Mouse (Mus musculus) B cell, adult 2 months (primary cell): ENCODE data around the gene Aff3.

Source experiments
- DNase-seq, 2 experiments: peaks; one replicate each; pipeline ENCODE4 v3.0.0; 2022

Aff3 gene

DNA sequence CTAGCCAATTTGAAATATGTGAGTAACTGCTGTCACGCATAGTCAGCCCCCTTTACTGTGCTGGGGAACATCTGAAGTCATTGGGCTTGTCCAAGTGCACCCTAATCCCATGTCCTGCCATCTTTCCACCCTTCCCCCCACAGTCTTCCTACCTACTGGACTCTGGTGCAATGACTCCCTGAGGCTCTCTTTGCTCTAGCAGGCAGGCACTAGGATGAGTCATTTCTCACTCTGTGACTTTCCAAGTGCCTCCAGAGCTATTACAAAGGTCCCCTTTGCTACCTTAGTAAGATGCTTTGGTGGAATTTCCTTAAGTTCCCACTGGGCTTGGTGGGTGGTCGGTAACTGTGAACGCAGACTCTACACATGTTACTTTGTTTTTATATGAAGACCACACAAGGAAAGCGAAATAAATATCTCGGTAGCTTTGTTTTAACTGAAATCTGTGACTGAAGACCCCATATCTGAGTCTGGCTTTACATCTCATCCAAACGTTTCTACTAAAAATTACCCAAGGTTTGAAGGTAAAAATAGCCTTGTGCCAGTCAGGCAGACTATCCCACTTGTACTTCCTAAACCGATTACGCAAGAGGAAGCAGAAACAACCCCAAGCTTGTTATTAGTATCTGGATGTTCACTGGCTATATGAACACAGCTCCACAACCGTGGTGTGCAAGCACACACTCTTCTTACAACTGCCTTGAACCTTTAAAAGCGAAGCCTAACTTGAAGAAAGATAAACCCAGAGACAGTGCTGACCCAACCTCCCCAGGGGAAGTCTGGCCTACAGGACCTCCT is 405.0 kb downstream of the Aff3 start:
- no peak for DNase-seq

DNA sequence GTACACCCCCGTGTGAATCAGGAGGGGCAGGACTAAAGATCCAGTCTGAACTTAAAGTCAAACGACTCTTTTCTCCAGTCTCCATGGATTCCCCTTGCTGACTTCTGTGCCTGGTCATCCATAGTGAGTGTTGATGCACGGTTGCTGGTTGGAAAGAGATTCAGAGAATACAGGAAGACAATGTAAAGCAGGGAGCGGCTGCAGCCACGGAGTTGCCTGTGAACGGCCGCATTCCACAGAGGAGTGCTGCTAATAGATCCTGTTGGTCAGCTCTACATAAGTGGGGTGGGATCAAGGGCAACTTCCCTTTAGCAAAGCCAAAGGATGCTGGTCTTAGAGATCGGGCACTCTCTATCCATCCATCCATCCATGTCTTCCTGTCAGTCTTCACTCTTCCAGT is 410.3 kb downstream of the Aff3 start:
- no peak for DNase-seq

DNA sequence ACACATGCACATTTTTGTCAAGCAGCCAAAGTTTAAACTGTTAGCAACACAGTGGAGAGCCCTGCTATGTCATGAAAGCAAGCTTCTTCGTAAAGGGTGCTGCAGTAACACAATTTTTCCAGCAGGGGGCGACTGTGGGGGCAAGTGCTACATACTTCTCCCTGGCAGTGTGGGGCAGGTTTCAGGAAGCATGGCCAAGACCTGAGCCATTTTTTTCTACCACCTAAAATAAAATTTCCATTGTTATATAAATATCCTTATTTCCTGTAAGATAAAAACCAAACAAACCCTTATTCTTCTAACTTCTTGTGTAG is 412.0 kb downstream of the Aff3 start:
- DNase-seq, result peak; percentile 74 to 76

DNA sequence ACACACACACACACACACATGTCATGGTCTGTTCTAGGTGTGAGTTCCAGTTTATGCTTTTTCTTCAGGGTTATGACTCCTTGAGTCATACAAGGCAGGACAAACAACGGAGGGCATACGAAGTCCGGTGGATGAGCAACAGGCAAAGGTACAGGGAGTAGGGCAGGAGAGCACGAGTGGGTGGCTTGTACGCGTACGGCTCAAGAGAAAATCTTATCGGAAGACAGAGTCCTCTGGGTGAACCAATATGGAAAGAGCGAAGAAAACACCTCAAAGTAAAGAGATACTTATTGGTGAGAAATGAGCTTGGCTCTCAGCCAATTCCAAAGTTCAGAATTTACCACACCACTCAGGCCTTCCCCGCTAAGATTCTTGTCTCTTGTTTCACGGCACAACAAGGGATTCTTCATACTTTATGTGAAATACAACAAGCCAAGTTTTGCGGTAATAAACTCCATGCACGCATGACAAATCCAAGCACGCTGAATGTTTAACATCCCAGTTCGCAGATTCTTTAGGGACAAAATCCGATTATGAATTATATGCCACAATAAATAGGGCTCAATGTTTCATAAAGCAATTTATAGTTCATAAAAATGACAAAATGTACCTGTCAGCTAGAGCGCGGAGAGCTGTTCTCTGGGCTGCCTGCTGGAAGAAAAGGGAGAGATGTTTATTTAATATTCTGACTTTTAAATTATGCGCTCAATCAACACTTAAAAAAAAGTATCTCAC is 412.6 kb downstream of the Aff3 start:
- no peak for DNase-seq

DNA sequence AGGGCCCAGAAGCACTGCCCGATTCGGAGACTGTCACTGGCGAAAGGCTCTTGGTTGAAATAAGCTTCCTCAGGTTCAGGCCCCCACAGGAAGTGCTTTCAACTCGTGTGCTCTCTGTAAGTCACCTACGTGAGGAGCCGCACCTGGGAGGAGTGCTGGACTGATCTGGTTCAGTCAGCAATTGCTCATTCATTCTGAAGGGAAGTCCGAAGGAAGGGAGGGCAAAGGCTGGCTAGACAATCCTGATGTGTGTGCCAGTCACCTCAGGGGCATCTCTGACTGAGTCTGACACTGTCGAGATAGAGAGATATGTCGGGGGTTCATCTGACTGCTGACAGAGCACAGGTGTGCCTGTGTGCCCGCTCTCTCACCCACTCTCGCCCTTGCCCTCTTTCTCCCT is 413.3 kb downstream of the Aff3 start:
- no peak for DNase-seq

DNA sequence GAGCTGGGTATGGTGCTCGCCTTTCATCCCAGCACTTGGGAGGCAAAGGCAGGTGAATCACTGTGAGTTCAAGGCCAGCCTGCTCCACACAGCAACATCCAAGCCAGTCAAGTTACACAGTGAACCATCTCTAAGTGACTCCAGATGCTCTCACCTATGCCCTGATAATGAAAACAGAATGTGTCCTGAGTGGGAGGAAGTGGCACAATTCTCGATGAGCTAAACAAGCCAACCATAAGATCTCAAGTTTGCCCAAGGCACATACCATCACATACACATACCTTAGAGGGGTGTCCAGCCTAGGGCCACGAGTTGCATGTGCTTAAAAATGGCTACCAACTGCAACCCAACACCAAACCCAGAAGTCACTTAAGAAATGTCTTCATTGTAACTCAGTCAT is 414.5 kb downstream of the Aff3 start:
- no peak for DNase-seq

DNA sequence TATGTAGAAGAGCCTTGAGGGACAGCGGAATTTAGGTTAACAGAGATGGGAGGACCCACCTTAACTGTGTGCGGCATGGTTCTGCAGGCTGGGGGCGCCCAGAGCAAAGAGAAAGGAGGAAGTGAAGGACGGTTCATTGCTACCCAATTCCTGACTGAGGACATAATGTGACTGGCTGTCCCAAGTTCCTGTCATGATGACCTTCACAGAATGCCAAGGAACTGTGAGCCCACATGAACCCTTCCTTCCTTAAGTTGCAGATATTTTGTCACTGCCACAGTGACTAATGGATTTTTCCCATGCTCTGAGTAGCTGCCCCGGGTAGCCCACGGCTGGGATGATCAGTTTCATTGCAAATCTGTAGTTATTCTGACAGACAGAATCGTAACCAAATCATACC is 415.2 kb downstream of the Aff3 start:
- no peak for DNase-seq

DNA sequence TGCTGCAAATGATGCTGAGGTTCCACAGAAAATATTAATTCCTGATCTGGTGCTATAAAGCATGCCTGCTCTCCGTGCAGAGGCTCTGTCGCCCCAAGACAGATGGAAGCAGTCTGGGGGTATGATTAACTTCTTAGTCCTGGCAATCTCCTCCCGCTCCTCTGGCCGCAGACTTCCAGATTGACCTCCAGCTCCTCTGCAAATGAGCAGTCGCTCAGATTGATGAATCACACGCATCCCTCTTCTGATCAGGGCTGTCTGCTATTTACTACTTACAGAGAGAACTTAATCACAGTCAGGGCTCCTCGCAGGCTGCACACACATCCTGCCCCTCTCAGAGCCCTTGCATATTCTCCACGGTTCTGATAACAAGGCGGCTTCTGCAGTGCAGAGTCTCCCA is 416.7 kb downstream of the Aff3 start:
- DNase-seq, result no peak

DNA sequence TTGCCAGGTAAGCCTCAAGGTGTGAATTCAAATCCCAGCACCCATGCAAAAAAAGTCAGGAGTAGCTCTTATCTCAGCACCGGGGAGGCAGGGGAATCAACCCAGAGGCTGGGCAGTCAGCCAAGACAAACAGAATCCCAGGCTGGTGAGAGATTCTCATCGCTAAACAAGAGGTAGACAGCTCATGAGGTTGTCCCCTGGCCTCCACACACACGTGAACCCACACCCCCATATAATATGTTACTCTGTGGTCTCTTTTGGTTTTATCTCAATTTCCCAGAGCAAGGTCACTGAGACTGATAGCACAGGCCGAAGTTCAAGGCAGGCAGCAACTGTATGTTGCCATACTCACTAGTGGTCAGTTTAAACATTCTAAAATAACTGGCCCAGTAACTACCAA is 422.2 kb downstream of the Aff3 start:
- DNase-seq, result no peak

DNA sequence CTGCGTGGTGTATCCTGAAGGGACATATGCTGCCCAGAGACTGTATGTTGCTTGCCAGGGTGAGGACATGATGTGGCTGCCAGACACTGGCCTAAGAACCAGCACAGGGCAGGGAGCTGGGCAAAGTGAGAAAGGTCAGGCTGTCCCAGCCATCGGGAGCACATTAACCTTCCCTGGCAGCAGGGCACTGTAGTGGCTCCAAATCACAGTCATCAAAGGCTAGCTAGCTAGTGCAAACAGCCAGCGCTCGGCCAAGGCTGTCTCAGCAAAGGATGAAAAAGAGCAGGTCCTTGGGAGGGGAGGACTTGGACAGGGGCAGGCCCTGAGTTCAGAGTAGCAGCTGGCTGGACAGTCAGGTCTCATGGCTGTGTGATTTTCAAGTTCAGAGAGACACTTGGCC is 423.0 kb downstream of the Aff3 start:
- DNase-seq, result no peak

DNA sequence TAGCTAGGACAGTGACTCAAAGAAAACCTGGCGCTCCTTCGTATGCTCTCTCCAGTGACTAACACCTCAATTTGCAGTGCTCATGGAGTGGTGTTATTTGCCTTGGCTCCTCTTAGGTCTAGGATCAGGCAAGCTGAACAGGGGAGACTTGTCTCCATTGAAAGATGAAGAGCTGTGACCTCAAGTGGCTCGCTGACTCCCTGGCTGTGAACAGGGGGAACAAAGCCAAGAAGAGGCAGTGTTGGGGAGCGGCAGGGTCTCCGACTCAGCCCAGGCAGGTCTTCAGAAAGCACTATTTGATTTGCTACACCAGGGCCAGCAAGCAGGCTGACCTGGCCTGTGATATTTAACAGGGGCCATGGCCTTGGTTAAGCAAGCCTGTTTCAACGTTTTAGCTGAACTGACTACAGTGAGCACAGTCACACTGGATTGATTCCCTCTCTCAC is 423.5 kb downstream of the Aff3 start:
- no peak for DNase-seq

DNA sequence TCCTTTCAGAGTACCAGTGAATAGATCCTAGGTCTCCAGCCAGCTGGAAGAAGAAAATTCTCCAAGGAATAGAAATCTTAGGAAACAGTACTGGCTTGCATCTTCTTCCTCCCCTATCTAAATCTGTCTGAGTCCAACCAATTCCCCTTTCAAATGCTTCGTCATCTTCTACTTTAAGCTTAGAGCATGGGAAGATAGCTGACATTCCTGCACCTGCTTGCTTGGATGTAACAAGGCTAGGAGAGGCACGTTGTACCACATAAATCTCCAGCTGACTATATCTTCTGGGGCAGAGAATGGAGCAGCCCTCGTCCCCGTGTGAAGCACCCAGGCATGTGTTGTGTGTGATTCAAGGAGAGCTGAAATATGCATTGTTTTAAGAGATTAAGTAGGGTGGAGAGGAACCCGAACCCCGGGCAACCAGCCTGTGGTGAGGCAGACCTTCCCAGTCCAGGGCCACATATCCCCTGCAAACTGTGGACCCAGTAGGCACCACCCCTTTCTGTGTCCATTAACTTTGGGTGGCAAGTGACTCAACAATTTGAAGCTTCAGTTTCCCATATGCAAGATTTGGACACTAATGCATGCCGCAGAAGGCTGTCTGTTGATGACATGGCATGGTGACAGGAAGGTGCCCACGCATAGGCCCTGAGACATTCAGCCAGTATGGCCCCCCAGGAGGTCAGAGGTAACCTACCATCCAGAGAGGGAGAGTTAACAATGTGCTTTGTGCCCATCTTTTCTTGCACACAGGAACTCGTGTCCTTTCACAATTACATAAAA is 424.1 kb downstream of the Aff3 start:
- no peak for DNase-seq

DNA sequence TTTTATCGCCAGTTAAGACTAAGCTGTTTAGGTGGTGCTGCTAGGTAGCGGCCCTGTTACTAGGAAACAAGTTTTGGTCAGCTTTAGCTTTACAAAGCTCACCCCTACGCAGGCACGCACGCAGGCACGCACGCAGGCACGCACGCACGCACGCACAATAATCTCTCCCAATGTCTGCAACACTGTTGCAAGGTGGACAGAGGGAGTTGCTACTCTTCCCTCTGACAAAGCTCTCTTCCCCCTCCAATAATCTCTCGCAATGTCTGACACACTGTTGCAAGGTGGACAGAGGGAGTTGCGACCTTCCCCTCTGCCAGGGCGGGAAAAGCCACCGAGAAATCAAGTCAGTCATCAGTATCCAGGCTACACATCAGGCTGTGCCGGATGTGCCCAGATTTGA is 425.2 kb downstream of the Aff3 start:
- DNase-seq, result no peak

DNA sequence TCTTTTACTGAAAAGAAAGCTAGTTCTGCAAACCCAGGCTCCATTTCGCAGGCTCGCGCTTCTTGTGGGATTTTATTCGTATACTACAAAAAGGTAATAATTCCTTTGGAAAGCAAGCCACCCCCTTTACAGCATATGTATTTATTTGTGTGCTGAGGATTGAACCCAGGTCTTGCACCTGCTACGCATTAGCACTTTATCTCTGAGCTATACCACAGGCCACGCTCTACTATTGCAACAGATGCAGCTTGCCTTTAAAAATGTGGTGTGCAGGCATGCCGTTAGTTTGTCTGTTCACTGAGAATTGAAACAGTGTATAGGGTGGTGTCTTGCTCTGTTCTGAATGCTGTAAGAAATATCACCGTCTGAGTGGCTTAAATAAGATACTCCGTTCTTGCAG is 426.9 kb downstream of the Aff3 start:
- DNase-seq, result no peak

DNA sequence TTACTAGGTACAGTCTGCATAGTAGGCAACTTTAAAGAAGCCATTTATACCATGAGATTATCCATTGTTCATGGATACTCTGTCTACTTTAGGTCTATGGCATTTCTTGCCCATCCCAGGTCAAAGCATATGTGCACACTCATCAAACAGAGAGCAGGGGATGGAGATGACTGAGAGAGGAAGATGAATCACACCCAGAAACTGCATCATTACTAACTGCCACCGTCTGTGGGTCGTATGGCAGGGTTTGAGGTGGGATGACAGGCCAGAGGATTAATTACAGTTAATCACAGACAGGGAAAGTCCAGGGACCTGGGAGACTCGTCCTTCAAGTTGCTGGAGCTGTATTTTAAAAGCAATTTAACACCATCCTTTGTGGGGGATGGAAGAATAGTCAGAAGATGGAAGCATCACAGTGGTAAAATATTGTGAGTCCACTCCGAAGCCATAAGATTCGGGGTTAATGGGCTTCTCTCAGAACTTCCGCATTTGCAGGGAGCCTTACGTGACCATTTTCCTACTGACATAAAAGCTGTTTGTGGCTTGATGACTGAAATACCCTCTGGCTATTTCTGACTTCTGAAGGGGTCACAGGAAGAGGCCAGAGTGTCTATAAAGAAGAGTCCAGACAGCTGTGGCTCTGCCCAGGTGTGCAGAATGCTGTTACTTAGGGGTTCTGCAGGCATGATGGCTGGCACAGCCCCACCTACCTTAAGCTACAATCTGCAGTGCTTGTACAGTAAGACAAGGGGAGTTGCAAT is 427.5 kb downstream of the Aff3 start:
- no peak for DNase-seq

DNA sequence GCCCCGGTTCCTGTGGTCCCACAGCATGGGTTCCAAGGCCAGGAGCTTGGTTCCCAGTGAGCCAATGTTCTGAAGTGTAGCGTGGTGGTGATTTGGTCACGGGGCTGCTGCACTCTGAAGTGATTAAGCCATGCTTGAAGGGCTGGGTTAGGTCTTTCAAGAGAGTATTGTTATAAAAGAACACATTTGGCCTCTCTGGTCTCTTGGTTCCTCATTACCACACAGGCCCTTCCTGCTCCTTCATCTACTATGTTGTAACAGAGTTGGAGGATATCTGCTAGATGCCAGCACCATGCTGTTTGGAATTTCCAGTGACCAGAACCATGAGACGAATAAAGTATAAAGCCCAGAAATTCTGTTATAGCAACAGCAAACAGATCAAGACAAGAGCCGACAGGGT is 431.6 kb downstream of the Aff3 start:
- no peak for DNase-seq

DNA sequence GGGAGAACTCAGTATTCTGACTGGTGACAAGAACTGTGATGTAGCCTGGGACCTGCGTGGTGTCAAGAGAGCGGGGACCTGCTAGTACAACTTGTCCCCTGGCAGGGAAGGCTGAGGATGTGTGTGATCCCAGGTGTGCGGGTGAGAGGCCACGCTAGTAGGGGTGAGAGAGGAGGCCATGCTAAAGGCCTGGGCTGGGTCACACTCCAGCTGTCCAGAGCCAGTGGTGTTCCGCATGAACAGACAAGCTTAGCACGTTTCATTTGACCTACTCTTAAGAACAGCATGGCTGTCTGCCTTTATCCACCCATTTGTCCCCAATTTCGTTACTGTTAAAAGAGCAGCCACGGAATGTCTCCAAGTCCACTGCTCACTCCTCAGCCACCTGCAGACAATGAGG is 434.7 kb downstream of the Aff3 start:
- no peak for DNase-seq

DNA sequence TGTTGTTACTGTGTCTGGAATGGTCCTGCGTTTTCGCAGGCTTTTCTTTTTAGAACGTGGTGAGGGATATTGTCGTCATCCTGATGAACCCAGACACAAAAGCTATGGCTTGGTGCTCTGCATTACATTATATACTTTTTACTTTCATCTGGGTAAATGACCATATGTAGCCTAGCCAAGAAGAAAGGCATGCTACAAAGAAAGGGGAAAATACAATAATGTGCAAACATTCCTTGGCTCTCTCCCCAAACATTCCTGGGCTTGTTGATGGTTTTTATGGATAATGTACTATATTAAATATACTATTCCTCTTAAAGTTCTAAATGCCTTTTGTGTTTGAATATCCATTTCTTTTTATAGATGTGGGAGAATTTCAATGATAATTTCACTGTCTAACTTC is 435.9 kb downstream of the Aff3 start:
- DNase-seq, result no peak

DNA sequence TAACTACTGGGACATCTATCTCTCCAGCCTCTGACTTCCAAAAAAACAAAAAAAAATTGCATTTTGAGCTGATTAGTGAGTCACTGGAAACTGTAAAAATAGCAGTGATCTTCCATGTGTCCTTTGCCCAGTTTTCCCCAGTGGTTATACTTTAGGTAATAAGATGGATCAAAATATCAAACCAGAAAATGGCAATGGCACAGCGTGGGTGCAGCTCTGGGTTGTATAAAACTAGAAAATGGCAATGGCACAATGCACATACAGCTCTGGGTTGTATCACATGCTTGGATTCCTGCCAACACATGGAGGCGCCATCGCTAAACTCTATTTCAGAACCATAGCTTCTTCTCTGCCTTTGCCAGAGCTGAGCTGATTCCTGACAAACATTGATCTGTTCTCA is 439.6 kb downstream of the Aff3 start:
- no peak for DNase-seq

DNA sequence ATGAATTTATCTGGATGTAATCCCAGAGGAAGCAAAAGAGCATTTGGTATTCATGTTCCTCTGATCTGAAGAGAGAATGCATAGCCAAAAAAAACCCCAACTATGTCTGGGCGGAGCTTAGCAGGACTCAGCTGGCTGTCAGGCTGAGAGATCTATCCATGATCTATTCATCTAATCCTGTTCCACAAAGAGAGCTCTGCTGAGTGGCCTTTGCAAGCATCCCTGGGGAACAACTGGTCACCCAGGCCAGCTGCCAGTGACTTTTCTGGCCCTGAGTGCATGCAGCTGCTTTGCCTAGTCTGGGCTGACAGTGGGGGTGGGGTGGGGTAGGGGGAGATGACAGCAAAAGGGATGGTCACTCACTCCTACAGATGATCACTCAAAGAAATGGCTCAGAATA is 442.6 kb downstream of the Aff3 start:
- no peak for DNase-seq

DNA sequence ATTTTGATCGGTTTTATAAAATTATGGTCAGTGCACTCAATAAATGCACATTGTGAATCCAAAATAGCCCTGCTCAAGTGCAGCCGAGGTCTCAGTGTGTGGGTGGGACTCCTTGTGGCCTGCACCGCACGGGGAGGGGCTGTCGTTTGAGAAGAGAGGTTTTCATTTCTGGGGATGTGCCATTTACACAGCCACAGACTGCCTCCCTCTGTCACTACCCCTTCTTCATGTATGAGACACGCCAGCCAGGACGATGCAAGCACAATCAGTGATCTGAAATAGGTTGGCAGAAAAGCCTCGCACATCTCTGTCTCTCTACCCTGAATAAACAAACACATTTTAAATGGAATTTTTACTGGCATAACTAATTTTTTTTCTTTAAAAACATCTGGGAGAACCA is 443.3 kb downstream of the Aff3 start:
- DNase-seq, result no peak

DNA sequence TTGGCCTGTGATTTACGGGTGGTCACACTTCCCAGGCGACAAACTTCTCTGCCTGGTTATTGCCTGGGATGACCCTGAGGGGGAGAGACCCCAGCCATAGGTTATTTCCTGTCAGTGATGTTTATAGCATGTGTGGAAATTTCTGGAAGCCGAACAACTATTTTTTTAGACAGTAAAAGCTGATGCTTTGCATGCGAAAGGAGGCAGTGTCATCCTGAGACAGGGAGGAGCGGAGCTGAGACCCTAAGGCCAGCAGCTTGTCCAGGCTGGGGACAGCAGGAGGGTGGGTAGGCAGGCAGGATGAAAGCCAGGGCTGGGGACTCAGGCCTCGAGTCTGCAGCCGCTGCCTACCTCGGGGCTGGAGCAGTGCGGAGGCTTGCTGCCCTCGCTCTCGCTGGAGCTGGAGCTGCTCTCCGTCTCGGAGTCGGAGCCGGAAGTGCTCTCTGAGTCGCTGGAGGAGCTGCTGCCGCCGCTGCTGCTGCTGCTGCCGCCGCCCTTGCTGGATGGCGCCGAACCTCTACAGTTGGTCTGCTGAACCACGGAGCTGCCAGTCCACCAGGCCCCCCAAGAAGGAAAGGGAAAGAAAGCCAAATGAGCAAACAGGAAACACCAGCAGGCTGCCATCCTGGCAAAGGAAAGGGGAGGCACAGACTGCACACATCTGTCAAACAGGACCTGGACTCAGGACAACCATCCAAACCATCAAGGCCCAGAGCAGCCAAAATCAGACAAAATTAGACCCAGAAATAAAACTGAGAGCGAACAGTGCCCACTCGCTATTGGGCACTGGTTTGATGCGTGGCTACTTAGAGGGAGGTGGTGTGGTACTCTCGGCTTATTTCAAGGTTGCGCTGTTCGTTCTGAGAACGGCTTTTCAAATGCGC is 446.6 kb downstream of the Aff3 start:
- DNase-seq, result no peak
